Mouse (Mus musculus) limb, embryonic 11.5 days (tissue): ENCODE measurements around the gene Spg20. TPM values are rescaled to one million over a fixed set of nuclear protein-coding genes. Genes with fewer than 3 reads are reported as not detected.
A peak's percentile ranks its signal among the peaks of the same experiment; 100 is the strongest.

Source experiments
- ATAC-seq: fragments of 200-750 bp; cut with Nextera tagmentation; 2 replicates; pipeline ENCODE4 v1.8.0; 2017; ENCODE audit warnings: low read depth; ENCODE audit not compliant: insufficient number of reproducible peaks, low FRiP score, low TSS enrichment
- DNase-seq: peaks from one replicate; pipeline ENCODE4 v3.0.0-alpha.2; 2015; ENCODE audit warnings: low spot score
- H3K27ac ChIP-seq: fragments of 300-500 bp; sonication (generic); replicated peaks from 2 replicates; pipeline ENCODE4 v1.5.1; 2014; ENCODE audit warnings: low read depth, mild to moderate bottlenecking, low read length
- H3K27me3 ChIP-seq: fragments of 300-500 bp; sonication (generic); 2 replicates; pipeline ENCODE4 v1.6.1; 2014; ENCODE audit warnings: mild to moderate bottlenecking, low read length, mixed read lengths; ENCODE audit not compliant: control insufficient read depth, insufficient read depth
- H3K36me3 ChIP-seq: fragments of 300-500 bp; sonication (generic); 2 replicates; pipeline ENCODE4 v1.6.1; 2014; ENCODE audit warnings: mild to moderate bottlenecking, low read length, moderate library complexity, mixed read lengths; ENCODE audit not compliant: control insufficient read depth, insufficient read depth
- H3K4me1 ChIP-seq: fragments of 300-500 bp; sonication (generic); 2 replicates; pipeline ENCODE4 v1.6.1; 2014; ENCODE audit warnings: low read length, mixed read lengths; ENCODE audit not compliant: control insufficient read depth, insufficient read depth
- H3K4me2 ChIP-seq: fragments of 300-500 bp; sonication (generic); 2 replicates; pipeline ENCODE4 v1.6.1; 2014; ENCODE audit warnings: low read depth, mild to moderate bottlenecking, moderate library complexity; ENCODE audit not compliant: severe bottlenecking
- H3K4me3 ChIP-seq: fragments of 300-500 bp; sonication (generic); 2 replicates; pipeline ENCODE4 v1.5.1; 2014; ENCODE audit warnings: low read depth, low read length
- H3K9ac ChIP-seq: fragments of 300-500 bp; sonication (generic); 2 replicates; pipeline ENCODE4 v1.6.1; 2014; ENCODE audit warnings: mild to moderate bottlenecking, low read length
- H3K9me3 ChIP-seq: fragments of 300-500 bp; sonication (generic); 2 replicates; pipeline ENCODE4 v1.6.1; 2016; ENCODE audit warnings: low read length; ENCODE audit not compliant: control insufficient read depth
- WGBS: fragments of 180-500 bp; shearing (Covaris S2); extraction: QIAGEN DNeasy Blood & Tissue Kit; methylation state at CpG from one replicate; pipeline ENCODE4 v1.1.7; 2014; 5-methylcytosine and 5-hydroxymethylcytosine counted together
- polyA plus RNA-seq: library from polyadenylated mRNA; unstranded; fragments of >200 nt; fragmentation: Nextera tagmentation; extraction: Ambion mirVana; gene quantifications from 2 replicates; pipeline ENCODE4 v1.2.1, GENCODE M21; 2014

Spg20 gene
- polyA plus RNA-seq, 1 experiment from 2014 or later, result 86.9 TPM

GRCm38 (mm10) chr3:55146441-55146840, 34.5 kb downstream of the Spg20 start:
- 84% methylated on average over 6 of the region's 6 CpGs for WGBS
- DNase-seq (no peak), ATAC-seq (no peak)
- Histone ChIP-seq H3K4me1 (no peaks in the 10 kb centered on the region), H3K27me3 (no peaks in the 10 kb centered on the region), H3K9me3 (no peaks in the 10 kb centered on the region), H3K27ac (no peak overlapping the region), H3K36me3 (no peaks in the 10 kb centered on the region), H3K4me2 (no peak overlapping the region), H3K9ac (no peak overlapping the region), H3K4me3 (no peak overlapping the region)

- no peaks in the 10 kb centered on the region for H3K9me3 ChIP-seq
- 88% methylated on average over 2 of the region's 2 CpGs for WGBS
- no peak for ATAC-seq
- no peak for DNase-seq
- no peaks in the 10 kb centered on the region for H3K4me1 ChIP-seq
- H3K9ac ChIP-seq, result no peak overlapping the region
- H3K27ac ChIP-seq, result no peak overlapping the region
- no peaks in the 10 kb centered on the region for H3K27me3 ChIP-seq
- H3K4me3 ChIP-seq, result no peak overlapping the region
- no peaks in the 10 kb centered on the region for H3K36me3 ChIP-seq
- no peak overlapping the region for H3K4me2 ChIP-seq
Observed at GRCm38 (mm10) chr3:55147156-55147555, 35.2 kb downstream of the Spg20 start.

GRCm38 (mm10) chr3:55148091-55148490, 36.2 kb downstream of the Spg20 start:
- Histone ChIP-seq H3K36me3 (no peaks in the 10 kb centered on the region), H3K27me3 (no peaks in the 10 kb centered on the region), H3K27ac (no peak overlapping the region), H3K9ac (no peak overlapping the region), H3K4me2 (no peak overlapping the region), H3K9me3 (no peaks in the 10 kb centered on the region), H3K4me1 (no peaks in the 10 kb centered on the region), H3K4me3 (no peak overlapping the region)
- ATAC-seq, result no peak
- WGBS, result 8% methylated on average over 3 of the region's 3 CpGs
- peak; percentile 26 for DNase-seq

GRCm38 (mm10) chr3:55151656-55152433, 39.9 kb downstream of the Spg20 start:
- Histone ChIP-seq H3K4me1 (no peaks in the 10 kb centered on the region), H3K4me3 (no peak overlapping the region), H3K4me2 (no peak overlapping the region), H3K9ac (no peak overlapping the region), H3K27ac (no peak overlapping the region), H3K9me3 (no peaks in the 10 kb centered on the region), H3K27me3 (no peaks in the 10 kb centered on the region), H3K36me3 (no peaks in the 10 kb centered on the region)
- WGBS, result 31% methylated on average over 7 of the region's 7 CpGs
- ATAC-seq (no peak), DNase-seq (peak; percentile 73)

GRCm38 (mm10) chr3:55152673-55153334, 40.9 kb downstream of the Spg20 start:
- no peak for DNase-seq
- Histone ChIP-seq H3K9ac (no peak overlapping the region), H3K4me2 (no peak overlapping the region), H3K36me3 (no peaks in the 10 kb centered on the region), H3K4me1 (no peaks in the 10 kb centered on the region), H3K27me3 (no peaks in the 10 kb centered on the region), H3K27ac (no peak overlapping the region), H3K4me3 (no peak overlapping the region), H3K9me3 (no peaks in the 10 kb centered on the region)
- no peak for ATAC-seq
- 69% methylated on average over 6 of the region's 6 CpGs for WGBS

- no peaks in the 10 kb centered on the region for H3K27me3 ChIP-seq
- DNase-seq (no peak), ATAC-seq (no peak)
- no peaks in the 10 kb centered on the region for H3K4me1 ChIP-seq
- H3K9me3 ChIP-seq, result no peaks in the 10 kb centered on the region
- H3K27ac ChIP-seq, result no peak overlapping the region
- no peaks in the 10 kb centered on the region for H3K36me3 ChIP-seq
- no peak overlapping the region for H3K9ac ChIP-seq
- H3K4me2 ChIP-seq, result no peak overlapping the region
- 94% methylated on average over 7 of the region's 7 CpGs for WGBS
- H3K4me3 ChIP-seq, result no peak overlapping the region
Observed at GRCm38 (mm10) chr3:55154163-55154562, 42.3 kb downstream of the Spg20 start.

GRCm38 (mm10) chr3:55157413-55157812, 45.5 kb downstream of the Spg20 start:
- no peaks in the 10 kb centered on the region for H3K9me3 ChIP-seq
- 68% methylated on average over 5 of the region's 5 CpGs for WGBS
- no peak overlapping the region for H3K4me2 ChIP-seq
- no peak overlapping the region for H3K27ac ChIP-seq
- H3K4me3 ChIP-seq, result no peak overlapping the region
- ATAC-seq, result no peak
- H3K9ac ChIP-seq, result no peak overlapping the region
- H3K27me3 ChIP-seq, result no peaks in the 10 kb centered on the region
- no peaks in the 10 kb centered on the region for H3K4me1 ChIP-seq
- no peaks in the 10 kb centered on the region for H3K36me3 ChIP-seq
- no peak for DNase-seq

GRCm38 (mm10) chr3:55161144-55161543, 49.2 kb downstream of the Spg20 start:
- Histone ChIP-seq H3K9ac (no peak overlapping the region), H3K4me1 (no peaks in the 10 kb centered on the region), H3K4me2 (no peak overlapping the region), H3K9me3 (no peaks in the 10 kb centered on the region), H3K27ac (no peak overlapping the region), H3K36me3 (no peaks in the 10 kb centered on the region), H3K27me3 (no peaks in the 10 kb centered on the region), H3K4me3 (no peak overlapping the region)
- 80% methylated on average over 7 of the region's 7 CpGs for WGBS
- DNase-seq, result no peak
- no peak for ATAC-seq
